Mouse (Mus musculus) cerebellum, adult (tissue): ENCODE data around the gene Foxi1.
A peak's percentile ranks its signal among the peaks of the same experiment; 100 is the strongest.
"Not testable (repeated sequence)": the region's sequence is repeated elsewhere in the genome, so short reads cannot be mapped to it uniquely, and the experiment has no call there.

Experiments
- ATAC-seq: cut with Nextera tagmentation; 2 replicates; pipeline ENCODE4 v1.9.2; 2017; ENCODE audit warnings: mild to moderate bottlenecking, moderate library complexity, mixed read lengths; ENCODE audit not compliant: insufficient number of reproducible peaks, low FRiP score, low TSS enrichment

Gene Foxi1

DNA sequence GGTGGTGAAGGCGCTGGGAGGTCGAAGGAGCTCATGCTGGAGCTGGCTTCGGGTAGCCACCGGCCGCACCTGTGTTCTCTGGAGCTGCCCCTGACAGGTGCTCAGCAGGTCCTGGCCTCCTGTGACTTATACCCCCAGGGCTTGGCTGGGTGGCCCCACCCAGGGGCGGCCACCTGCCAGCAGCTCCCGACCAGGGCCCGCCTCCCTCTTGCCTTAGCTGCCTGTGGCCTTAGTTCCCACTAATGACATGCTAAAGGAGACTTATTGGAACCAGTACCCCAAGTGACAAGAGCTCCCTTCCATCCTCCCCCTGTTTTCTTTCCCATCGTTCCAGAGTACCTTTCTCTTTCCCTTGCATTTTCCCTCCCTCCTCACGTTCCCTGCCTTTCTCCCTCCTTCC, at the start of gene Foxi1:
Gene Foxi1, minus strand, starts transcription at position 101 of the 400 bp plus-strand sequence.
- ATAC-seq = no peak

DNA sequence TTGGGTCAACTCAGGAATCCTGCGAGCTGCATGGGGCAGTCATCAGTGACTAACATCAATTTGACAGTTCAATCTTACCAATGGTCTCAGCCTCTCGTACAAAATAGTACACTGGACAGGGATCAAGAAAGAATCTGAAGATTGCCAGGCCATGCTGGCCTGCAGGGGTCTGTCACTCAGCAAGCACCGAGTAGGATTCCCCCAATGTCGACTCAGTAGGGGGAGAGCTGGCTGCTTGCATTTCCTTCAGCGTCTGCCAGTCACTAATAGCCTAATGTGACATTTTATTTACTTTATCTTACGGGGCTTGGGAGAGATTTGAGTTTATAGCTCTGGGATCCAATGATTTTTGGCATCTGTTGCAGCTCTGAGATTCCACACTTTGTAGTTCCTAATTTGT, 35.1 kb upstream of the Foxi1 start:
- no peak for ATAC-seq

DNA sequence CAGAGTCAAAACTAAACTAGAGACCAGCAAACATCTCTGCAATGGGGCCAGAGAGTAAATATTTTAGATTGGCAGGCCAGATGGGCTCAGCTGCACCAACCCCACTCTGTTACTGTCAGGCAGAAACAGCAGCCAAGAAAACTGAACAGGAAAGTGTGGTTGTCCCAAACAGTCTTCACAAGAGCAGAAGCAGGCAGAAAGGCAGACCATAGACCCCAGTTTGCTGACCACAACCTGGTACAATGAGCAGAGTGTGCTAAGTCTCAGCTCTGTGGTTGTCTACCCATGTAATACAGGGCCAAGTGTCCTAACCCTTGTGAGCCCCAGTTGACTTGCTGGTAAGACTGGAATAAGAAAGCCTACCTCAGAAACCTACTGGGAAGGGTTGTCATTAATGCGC, 32.4 kb upstream of the Foxi1 start:
- ATAC-seq = no peak

DNA sequence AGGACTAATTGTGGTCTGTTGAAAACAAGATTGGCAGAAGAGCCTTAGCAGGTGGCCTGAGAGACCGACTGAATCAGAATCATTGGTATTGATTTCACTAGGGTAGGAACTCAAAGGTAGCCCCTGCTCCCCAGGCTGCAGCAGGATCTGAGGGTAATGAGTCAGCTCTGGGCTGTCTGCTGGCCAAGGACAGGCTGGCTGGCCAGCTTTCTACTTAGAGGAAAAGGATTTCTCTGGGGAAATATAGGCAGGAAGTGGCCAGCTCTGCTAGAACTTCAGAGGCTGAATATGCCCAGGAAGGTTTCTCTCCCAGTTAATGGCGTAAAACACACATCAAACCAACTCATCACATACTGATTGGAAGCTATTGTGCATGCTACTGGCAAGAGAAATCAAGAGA, 31.8 kb upstream of the Foxi1 start:
- ATAC-seq = no peak

DNA sequence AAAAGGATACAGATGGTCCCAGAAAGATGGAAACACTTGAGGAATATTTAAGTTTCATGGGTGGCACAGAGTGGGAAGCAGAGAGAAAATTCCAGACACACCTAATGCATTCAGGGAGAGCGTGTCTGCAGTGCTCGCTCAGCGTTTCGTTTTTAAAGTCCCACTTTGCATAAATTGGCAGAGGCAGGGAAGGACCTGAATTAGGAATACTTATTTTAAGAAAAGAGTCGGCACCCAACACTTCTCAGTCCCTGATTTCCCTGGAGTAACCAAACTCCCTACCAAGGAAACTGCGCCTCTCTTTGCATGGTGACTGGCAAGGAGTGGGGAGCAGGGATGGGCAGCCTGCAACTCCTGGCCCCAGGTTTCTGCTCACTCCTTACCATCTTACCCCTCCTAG, 29.0 kb upstream of the Foxi1 start:
- ATAC-seq = no peak

DNA sequence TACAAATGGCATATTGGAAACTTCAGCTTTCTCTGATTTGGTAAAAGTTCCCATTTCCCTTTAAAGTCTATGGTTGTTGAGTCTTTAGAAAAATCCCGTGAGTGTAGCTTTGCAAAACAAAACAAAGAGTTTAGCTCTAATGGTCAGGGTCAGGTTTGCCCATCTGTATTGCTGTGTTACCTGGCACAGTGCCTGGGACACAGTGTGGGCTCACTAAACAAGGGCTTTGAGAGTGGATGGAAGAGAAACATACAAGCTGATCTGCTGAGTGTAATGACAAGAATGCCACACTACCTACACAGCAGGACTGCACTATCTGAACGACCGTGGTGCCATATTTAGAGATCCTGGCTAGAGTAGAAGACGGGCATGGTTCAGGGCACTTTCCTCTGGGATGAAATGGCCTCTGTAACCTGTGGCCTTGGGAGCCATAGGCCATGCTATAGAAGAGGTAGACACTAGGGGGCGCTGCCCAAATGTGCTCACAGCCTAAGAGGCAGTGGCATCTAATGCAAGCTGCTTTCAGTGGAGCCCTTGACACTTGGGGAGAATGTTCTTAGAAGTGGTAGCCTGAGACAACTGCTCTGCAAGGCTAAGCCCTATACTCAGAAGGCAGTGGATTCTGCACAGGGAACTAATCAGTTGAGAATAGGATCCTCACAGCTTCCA, 28.3 kb upstream of the Foxi1 start:
- ATAC-seq = 0 out of 2 replicates have a peak, but pooled peaks have one; percentile 26

DNA sequence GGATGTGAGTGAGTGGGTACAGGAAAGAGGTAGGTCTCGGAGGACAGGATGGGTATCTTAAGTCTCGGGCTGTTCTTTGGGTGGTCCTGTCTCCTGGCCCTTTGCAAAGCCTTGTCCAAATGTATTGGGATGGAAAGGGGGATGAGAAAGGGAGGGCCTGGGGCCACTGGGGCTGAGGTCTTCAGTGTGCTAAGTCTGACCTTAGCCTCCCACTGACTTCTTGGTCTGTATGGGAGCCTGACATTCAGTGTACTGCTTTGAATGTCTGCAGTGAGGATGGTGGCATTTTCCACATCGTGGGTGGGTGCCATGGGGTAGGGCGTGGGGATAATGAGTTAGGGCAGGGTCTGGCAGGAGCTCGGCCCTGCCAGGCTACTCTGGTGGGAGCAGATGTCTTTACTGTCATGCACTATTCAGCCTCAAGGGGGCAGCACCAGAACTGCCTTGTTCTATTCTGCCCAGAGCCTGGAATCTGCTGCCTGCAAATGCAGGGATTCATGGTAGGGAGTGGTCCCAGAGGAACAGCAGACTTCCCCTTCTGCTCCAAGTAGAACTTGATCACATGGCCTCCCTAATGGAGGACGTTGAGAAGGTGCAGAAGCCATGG, 21.0 kb upstream of the Foxi1 start:
- peak; percentile 53; the same call in 1 of the 2 replicates for ATAC-seq

DNA sequence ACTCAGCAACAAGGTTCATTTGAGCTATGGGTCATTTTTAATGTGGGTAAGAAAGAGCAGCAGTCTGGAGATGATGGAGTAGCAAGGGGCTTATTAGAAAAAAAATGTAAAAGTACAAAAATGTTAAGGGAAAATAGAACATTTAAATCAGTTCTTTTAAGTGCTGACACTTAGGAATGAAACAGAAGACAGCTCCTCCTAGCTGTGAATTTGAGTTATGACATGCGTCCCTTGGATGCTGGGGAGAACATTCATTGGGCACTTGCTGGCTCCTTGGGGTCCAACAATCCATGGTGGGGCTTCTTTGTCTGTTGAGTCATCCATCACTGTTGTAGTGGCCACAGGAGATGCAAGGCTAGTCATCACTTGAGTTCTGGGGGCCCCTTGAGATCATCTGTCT, 19.3 kb upstream of the Foxi1 start:
- ATAC-seq = no peak

DNA sequence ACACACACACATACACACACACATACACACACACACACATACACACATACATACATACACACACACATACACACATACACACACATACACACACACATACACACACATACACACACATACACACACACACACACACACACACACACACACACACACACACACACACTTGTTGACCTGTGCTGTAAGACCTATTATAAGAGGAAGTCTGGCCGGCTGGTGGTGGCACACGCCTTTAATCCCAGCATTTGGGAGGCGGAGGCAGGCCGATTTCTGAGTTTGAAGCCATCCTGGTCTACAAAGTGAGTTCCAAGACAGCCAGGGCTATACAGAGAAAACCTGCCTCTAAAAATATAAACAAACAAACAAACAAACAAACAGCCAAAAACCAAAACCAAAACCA, 12.7 kb upstream of the Foxi1 start:
- ATAC-seq = not testable (repeated sequence)

DNA sequence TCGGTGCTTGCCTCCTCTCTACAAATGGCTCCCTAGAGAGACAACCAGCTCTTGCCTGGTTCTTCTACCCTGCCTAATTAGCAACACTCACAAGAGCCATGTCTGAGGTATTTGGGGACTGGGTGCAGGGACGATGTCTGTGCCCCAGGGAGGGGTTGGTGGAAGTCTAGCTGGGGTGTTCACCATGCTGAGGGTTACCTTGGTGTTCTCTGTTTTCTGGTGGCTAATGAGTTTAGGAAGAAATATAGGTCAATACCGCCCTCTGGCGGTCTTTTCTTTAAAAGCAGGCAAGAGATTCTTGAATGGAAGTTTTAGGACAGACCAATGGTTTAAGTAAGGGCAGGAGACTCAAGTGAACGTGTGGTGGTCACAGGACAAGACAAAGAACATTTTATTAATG, 5.0 kb upstream of the Foxi1 start:
- 0 out of 2 replicates have a peak, but pooled peaks have one; percentile 62 for ATAC-seq

DNA sequence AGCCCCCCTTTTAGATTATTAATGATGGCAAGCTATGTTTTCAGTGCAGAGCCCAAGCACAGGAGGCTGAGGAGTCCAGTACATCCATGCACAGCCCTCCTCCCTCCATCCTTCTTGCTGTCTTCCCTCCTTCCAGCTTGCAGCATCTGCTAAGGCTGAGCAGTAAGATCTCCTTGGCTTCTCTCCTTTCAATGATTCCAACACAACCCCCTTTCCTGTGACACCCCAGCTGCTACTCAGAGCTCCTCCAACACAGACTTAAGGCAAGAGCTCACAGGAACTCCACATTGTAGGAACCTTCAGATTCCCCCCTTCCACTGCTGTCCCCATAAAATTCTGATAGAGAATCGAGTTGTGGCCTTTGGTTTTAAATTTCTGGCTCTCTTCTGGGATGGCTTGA, 5.1 kb downstream of the Foxi1 start:
- ATAC-seq = no peak

DNA sequence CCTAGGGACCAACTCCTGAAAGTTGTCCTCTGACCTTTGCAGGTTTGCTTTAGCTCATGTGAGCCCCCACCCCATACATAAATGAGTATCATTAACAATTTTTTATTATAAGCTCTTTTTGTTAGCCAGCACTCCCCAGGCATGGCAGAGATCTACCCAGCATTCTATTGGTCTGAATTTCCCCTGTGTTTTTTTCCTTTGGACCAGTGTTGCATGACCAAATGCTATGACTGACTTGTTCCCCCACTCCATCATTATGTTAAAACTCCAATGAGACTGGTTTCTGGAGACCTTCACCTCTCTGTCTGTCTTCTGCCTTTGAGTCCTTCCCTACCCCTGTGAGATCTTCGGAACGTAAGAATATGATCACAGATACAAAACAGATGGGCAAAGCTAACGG, 12.7 kb downstream of the Foxi1 start:
- ATAC-seq = no peak

DNA sequence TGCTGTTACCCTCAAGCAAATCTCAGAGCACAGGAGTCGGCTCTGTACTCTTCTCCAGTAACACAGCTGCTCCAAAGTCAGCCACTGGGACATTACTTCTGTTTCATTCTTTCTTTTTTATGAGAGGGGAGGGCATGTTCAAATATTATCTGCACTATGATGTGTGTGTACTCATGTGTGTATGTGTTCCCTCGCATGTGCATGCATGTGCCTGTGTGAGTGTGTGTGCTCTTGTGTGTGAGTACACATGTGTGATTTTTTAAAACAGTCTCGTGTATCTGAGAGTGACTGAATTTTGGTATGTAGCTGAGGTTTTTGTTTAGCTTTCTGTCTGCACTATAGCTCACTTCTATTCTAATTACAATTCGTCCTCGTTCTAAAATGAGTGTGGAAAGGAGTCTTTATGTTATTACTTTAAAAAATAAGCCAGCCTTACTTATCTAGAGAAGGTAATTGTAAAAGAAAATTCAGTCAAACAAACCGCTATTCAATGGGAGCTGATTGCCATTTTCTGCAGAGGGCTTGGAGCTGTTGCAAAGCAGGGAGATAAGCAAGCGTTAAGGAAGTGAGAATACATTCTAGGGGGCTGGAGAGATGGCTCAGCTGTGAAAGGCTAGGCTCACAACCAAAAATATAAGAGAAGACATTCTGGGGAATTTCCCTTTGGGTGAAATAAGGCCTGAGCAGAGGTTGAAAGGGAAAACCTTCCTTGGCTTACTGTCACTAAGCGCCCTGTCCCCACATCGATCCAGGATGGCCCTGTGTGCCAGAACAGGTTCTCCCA, 13.5 kb downstream of the Foxi1 start:
- no peak for ATAC-seq

DNA sequence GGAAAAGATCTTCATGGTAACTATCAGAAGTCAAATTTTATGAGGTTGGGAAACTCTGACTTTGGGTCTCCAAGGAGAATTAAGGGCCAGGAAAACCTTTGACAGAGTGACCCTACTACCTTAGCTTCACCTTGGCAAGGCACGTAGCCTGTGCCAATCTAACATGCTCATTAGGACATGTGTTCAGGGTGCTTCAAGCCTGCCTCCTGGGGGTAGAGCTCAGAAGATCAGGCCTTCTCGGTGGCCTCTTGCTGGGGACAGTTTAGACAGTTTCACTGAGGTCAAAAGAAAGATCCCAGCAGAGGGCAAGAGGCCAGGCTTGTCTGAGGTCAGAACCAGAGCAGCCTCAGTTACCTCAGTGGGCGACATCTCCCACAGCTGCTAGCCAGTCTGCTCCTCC, 14.2 kb downstream of the Foxi1 start:
- ATAC-seq = no peak

DNA sequence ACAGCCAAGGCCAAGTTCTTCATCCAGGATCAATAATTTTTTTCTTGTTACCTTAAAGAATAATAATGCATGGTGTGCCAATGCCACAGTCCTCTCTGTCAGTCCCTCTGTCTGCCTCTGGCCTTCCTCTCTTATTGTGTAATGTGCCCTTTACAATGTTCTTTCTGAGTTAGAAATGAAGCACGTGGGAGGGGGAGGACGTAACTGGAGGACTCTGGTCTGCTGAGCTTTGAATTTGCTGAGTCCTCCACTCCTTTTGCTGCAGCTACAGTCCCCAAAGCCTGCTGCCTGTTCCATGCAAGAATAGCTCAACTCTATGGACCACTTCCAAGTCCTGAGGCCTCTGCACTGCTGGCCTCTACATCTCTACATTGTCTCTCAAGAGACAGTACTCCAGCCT, 23.6 kb downstream of the Foxi1 start:
- no peak for ATAC-seq

DNA sequence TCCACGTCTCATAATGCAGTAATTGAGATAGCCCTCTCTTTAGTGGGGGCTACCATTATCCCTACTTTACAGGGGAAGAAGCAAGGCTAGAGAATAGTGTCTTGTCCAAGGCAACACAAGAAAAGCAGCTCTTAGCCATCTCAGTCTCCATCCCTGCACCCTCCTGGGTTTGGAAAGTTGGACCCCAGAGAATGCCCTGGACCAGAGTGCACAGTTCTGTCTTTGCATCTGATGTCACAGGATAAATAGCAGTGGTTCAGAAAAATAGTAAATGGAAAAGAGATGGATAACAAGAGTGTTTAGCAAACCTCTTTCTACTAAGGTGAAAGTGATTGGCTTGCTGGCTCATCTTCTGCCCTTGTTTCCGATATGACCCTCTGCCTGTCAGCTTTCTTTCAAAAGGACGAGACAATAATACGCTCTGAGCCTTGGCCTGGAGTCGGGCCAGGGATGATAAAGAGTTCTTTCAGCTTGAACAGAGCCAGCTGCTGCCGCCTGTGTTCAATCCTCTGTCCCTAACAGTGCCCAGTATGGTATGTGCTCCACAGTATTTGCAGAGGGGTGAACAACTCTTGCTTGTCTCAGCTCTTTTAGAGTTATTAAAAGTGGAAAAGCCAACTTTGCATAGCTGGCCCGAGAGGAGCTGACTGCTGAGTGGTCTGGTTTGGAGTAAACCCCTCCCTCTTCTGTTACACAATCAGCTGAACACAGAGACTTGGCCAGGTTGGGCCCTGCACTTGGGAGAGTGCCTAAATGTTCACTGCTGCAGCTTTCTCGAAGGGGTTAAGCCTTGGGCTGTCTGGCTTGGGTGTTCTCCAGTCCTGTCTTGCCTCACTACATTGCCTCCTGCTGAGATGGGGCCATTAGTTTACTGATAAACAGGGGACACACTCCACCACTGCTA, 26.4 kb downstream of the Foxi1 start:
- no peak for ATAC-seq

DNA sequence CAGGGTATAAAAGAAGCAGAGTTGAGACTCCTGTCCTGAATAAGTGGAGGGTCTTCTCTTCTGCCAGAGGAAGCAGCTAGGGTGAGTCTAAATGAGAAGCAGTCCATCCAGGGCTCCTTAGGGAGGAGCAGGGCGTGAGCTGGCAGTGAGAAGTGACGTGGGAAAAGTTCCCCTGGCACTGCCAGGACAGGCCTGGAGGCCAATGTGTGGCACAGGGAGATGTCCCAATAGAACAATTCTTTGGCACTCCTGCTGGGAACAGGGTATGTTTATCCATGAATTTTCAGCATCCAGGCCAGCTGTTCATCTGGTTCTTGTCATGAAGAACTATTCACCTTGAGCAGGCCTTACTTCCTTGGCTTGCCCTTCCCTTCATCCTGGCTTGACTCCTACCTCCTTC, 29.1 kb downstream of the Foxi1 start:
- ATAC-seq = no peak

DNA sequence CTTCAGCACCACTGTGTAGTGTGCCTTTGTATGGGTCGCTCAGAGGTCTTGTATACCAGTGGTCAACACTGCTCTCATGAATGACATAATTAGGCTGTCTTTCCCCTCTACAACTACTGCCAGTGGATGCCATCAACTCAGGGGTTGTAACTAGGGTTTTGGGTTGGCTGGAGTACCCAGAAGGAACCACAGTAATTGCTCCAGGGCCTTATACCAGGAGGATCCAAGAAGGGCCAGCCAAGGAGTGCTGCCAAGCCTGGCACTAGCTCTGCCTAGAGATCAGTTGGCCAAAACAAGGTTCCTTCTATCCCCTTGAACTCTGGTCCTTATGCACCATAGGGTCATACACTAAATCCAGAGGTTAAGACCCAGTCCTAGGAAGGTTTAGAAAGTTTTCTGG, 31.5 kb downstream of the Foxi1 start:
- ATAC-seq = no peak

DNA sequence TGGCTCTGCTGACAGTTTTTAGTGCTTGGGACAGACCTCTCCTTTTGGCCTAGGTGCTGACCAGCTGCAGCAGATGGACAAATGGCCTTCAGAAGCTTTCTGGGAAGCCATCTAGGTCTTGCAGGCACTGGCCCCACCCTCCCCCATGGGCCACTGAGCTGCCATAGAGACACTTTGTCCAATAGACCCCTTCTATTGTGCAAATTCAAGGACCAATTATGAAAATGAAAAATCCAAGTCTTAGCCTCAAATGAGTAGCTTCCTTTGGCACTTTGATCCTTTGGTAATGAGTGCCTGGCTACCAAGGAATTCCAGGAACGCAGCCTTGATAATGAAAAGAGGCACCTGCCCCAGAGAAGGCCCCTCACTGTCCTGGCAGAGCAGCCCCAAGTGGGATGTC, 36.7 kb downstream of the Foxi1 start:
- ATAC-seq = no peak

DNA sequence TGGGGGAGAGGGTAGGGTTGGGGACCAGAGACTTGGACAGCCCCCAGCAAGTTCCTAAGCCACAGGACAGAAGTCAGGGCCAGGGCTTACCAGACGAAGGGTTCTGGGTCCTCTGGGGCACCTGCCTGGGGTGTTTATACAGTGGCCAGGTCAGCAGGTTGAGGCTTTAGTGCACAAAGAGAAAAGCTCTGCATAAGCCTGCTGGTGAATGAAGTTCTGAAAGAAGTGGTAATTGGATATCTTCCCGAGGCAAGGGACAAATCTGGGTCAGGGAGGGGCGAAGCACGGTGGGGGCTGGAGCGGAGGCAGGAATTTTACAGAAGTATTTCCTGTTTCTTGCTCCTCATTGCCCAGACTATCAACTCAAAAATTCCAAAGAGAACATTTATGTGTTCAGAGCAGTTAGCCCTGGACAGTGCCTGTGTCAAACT, 38.4 kb downstream of the Foxi1 start:
- ATAC-seq = no peak

DNA sequence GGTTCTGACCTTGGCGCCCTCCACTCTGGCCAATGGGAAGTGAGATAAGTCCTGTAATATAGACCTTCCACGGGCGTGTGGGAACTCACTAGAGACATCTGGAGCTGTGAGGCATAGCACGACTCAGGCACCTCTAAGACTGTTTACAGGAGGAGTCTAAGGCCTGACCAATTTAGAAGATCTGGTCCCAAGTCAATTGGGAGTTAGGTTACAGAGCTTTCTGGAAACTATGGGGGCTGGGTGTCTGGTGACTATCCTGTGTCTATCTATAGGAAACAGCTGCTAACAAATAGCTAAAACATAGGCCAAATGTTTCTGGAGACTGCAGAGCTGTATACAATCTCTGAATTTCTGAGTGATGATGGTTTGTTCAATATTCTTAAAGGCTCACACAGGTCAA, 41.5 kb downstream of the Foxi1 start:
- no peak for ATAC-seq
